Mouse (Mus musculus): ENCODE measurements around the gene Nutf2-ps1. TPM values are rescaled to one million over a fixed set of nuclear protein-coding genes. Genes with fewer than 3 reads are reported as not detected.

Nutf2-ps1 gene
- polyA plus RNA-seq, 1 experiment from 2014 or later: 289 TPM

- no peak for ATAC-seq
- 67% methylated on average over 14 of the region's 14 CpGs for whole genome bisulfite sequencing (ENCODE audit: insufficient replicate concordance)
Observed at GRCm38 (mm10) chr19:53565565-53566277, 23.1 kb downstream of the Nutf2-ps1 start.

GRCm38 (mm10) chr19:53564174-53564573 is 24.7 kb downstream of the Nutf2-ps1 start:
- Histone ChIP-seq H3K4me3 (no peak overlapping the region), H3K9ac (no peak overlapping the region), H3K27ac (no peak overlapping the region), H3K27me3 (replicated peaks) (no peaks in the 10 kb centered on the region), H3K4me2 (no peak overlapping the region), H3K4me1 (no peaks in the 10 kb centered on the region; the same call in 1 of the 2 replicates), H3K36me3 (no peaks in the 10 kb centered on the region), H3K9me3 (replicated peaks) (no peaks in the 10 kb centered on the region)
- WGBS (ENCODE audit: insufficient replicate concordance): 25% methylated on average over 4 of the region's 4 CpGs
- ATAC-seq: no peak

More at GRCm38 (mm10) chr19:53565565-53566277, 23.1 kb downstream of the Nutf2-ps1 start:
- H3K4me1 ChIP-seq: peaks cover under 1% of the 10 kb centered on the region
- no peaks in the 10 kb centered on the region for H3K27me3 ChIP-seq (replicated peaks)
- no peaks in the 10 kb centered on the region for H3K36me3 ChIP-seq
- H3K9ac ChIP-seq: no peak overlapping the region
- no peaks in the 10 kb centered on the region for H3K9me3 ChIP-seq (replicated peaks)
- H3K4me2 ChIP-seq: no peak overlapping the region
- no peak overlapping the region for H3K27ac ChIP-seq
- H3K4me3 ChIP-seq: no peak overlapping the region

- WGBS (ENCODE audit: insufficient replicate concordance): 75% methylated on average over 3 of the region's 3 CpGs
- Histone ChIP-seq H3K9me3 (replicated peaks) (no peaks in the 10 kb centered on the region), H3K36me3 (no peaks in the 10 kb centered on the region), H3K4me2 (no peak overlapping the region), H3K4me3 (no peak overlapping the region), H3K27me3 (replicated peaks) (no peaks in the 10 kb centered on the region), H3K27ac (no peak overlapping the region), H3K9ac (no peak overlapping the region), H3K4me1 (peaks cover 17% of the 10 kb centered on the region)
- ATAC-seq: no peak
Observed at GRCm38 (mm10) chr19:53560436-53560835, 28.4 kb downstream of the Nutf2-ps1 start.

GRCm38 (mm10) chr19:53557267-53557936 is 31.5 kb downstream of the Nutf2-ps1 start:
- H3K36me3 ChIP-seq: no peaks in the 10 kb centered on the region
- no peak overlapping the region for H3K27ac ChIP-seq
- H3K9me3 ChIP-seq (replicated peaks): no peaks in the 10 kb centered on the region
- peaks cover 25% of the 10 kb centered on the region for H3K4me1 ChIP-seq
- no peaks in the 10 kb centered on the region for H3K27me3 ChIP-seq (replicated peaks)
- H3K4me3 ChIP-seq: no peak overlapping the region
- no peak for ATAC-seq
- 35% methylated on average over 20 of the region's 20 CpGs for WGBS (ENCODE audit: insufficient replicate concordance)
- no peak overlapping the region for H3K9ac ChIP-seq
- H3K4me2 ChIP-seq: peak overlapping the region; percentile 13

GRCm38 (mm10) chr19:53556841-53557240 is 32.0 kb downstream of the Nutf2-ps1 start:
- no peak overlapping the region for H3K27ac ChIP-seq
- no peak overlapping the region for H3K9ac ChIP-seq
- WGBS (ENCODE audit: insufficient replicate concordance): 44% methylated on average over 6 of the region's 6 CpGs
- H3K27me3 ChIP-seq (replicated peaks): no peaks in the 10 kb centered on the region
- ATAC-seq: no peak
- no peak overlapping the region for H3K4me3 ChIP-seq
- peaks cover 25% of the 10 kb centered on the region for H3K4me1 ChIP-seq
- H3K4me2 ChIP-seq: peak overlapping the region; percentile 13
- no peaks in the 10 kb centered on the region for H3K36me3 ChIP-seq
- no peaks in the 10 kb centered on the region for H3K9me3 ChIP-seq (replicated peaks)

GRCm38 (mm10) chr19:53554981-53555616 is 33.8 kb downstream of the Nutf2-ps1 start:
- WGBS (ENCODE audit: insufficient replicate concordance): 62% methylated on average over 5 of the region's 5 CpGs
- H3K9ac ChIP-seq: no peak overlapping the region
- H3K27ac ChIP-seq: peak overlapping the region; percentile 32; the same call in 1 of the 2 replicates
- no peak for ATAC-seq
- no peak overlapping the region for H3K4me2 ChIP-seq
- H3K9me3 ChIP-seq (replicated peaks): no peaks in the 10 kb centered on the region
- H3K36me3 ChIP-seq: no peaks in the 10 kb centered on the region
- H3K27me3 ChIP-seq (replicated peaks): no peaks in the 10 kb centered on the region
- no peak overlapping the region for H3K4me3 ChIP-seq
- H3K4me1 ChIP-seq: peaks cover 25% of the 10 kb centered on the region

- no peak overlapping the region for H3K4me2 ChIP-seq
- H3K36me3 ChIP-seq: no peaks in the 10 kb centered on the region
- peaks cover 25% of the 10 kb centered on the region for H3K4me1 ChIP-seq
- no peaks in the 10 kb centered on the region for H3K27me3 ChIP-seq (replicated peaks)
- H3K9me3 ChIP-seq (replicated peaks): no peaks in the 10 kb centered on the region
- 60% methylated on average over 11 of the region's 11 CpGs for WGBS (ENCODE audit: insufficient replicate concordance)
- no peak overlapping the region for H3K4me3 ChIP-seq
- H3K9ac ChIP-seq: no peak overlapping the region
- H3K27ac ChIP-seq: peak overlapping the region; percentile 32; the same call in 1 of the 2 replicates
- no peak for ATAC-seq
Observed at GRCm38 (mm10) chr19:53554402-53554801, 34.5 kb downstream of the Nutf2-ps1 start.

GRCm38 (mm10) chr19:53552795-53553194 is 36.1 kb downstream of the Nutf2-ps1 start:
- H3K9me3 ChIP-seq (replicated peaks): no peaks in the 10 kb centered on the region
- ATAC-seq: no peak
- no peak overlapping the region for H3K27ac ChIP-seq
- H3K27me3 ChIP-seq (replicated peaks): no peaks in the 10 kb centered on the region
- peaks cover 32% of the 10 kb centered on the region for H3K4me1 ChIP-seq
- 44% methylated on average over 6 of the region's 6 CpGs for WGBS (ENCODE audit: insufficient replicate concordance)
- no peak overlapping the region for H3K4me3 ChIP-seq
- H3K4me2 ChIP-seq: no peak overlapping the region
- H3K9ac ChIP-seq: no peak overlapping the region
- no peaks in the 10 kb centered on the region for H3K36me3 ChIP-seq

- Histone ChIP-seq H3K4me3 (no peak overlapping the region), H3K9ac (no peak overlapping the region), H3K9me3 (replicated peaks) (no peaks in the 10 kb centered on the region), H3K27me3 (replicated peaks) (no peaks in the 10 kb centered on the region), H3K27ac (no peak overlapping the region), H3K4me1 (peaks cover 32% of the 10 kb centered on the region), H3K36me3 (no peaks in the 10 kb centered on the region), H3K4me2 (no peak overlapping the region)
- no peak for ATAC-seq
- WGBS (ENCODE audit: insufficient replicate concordance): 45% methylated on average over 10 of the region's 10 CpGs
Observed at GRCm38 (mm10) chr19:53552216-53552786, 36.6 kb downstream of the Nutf2-ps1 start.

- H3K4me1 ChIP-seq: peaks cover 27% of the 10 kb centered on the region
- H3K4me2 ChIP-seq: no peak overlapping the region
- WGBS (ENCODE audit: insufficient replicate concordance): 75% methylated on average over 12 of the region's 12 CpGs
- no peak overlapping the region for H3K9ac ChIP-seq
- ATAC-seq: no peak
- no peak overlapping the region for H3K4me3 ChIP-seq
- H3K27ac ChIP-seq: no peak overlapping the region
- no peaks in the 10 kb centered on the region for H3K36me3 ChIP-seq
- no peaks in the 10 kb centered on the region for H3K27me3 ChIP-seq (replicated peaks)
- H3K9me3 ChIP-seq (replicated peaks): no peaks in the 10 kb centered on the region
Observed at GRCm38 (mm10) chr19:53550972-53551371, 37.9 kb downstream of the Nutf2-ps1 start.

- no peak overlapping the region for H3K27ac ChIP-seq
- H3K36me3 ChIP-seq: 0 out of 2 replicates have a peak, but pooled peaks cover 6% of the 10 kb centered on the region
- WGBS (ENCODE audit: insufficient replicate concordance): 44% methylated on average over 8 of the region's 8 CpGs
- no peaks in the 10 kb centered on the region for H3K27me3 ChIP-seq (replicated peaks)
- H3K9ac ChIP-seq: no peak overlapping the region
- no peaks in the 10 kb centered on the region for H3K9me3 ChIP-seq (replicated peaks)
- ATAC-seq: no peak
- peaks cover 13% of the 10 kb centered on the region; the same call in 1 of the 2 replicates for H3K4me1 ChIP-seq
- no peak overlapping the region for H3K4me3 ChIP-seq
- no peak overlapping the region for H3K4me2 ChIP-seq
Observed at GRCm38 (mm10) chr19:53547597-53547996, 41.3 kb downstream of the Nutf2-ps1 start.
